Mouse (Mus musculus) stomach, postnatal 0 days (tissue): ENCODE measurements around the gene Ccnk.

ENCODE experiments used
- CTCF ChIP-seq: IDR thresholded peaks from 2 replicates; pipeline ENCODE4 v1.5.1; 2016; ENCODE audit warnings: antibody characterized with exemption, low read depth, mild to moderate bottlenecking, moderate library complexity
- EP300 ChIP-seq: optimal IDR thresholded peaks from 2 replicates; pipeline ENCODE3; 2016; ENCODE audit warnings: antibody characterized with exemption

- TF ChIP-seq EP300 (no peak), CTCF (peak; percentile 67)
Observed at GRCm38 (mm10) chr12:108162036-108162435, 17.3 kb upstream of the Ccnk start.
